Mouse (Mus musculus): ENCODE data around the gene Rsbn1l. TPM values are rescaled to one million over a fixed set of nuclear protein-coding genes. Genes with fewer than 3 reads are reported as not detected.

Gene Rsbn1l
- polyA plus RNA-seq, 1 experiment from 2014 or later = 6.5 TPM

GRCm38 (mm10) chr5:20858404-20858803 is 97.8 kb downstream of the Rsbn1l start:
- no peak overlapping the region for H3K4me2 ChIP-seq (replicated peaks)
- H3K9ac ChIP-seq (replicated peaks) = no peak overlapping the region
- H3K9me3 ChIP-seq = no peaks in the 10 kb centered on the region
- 94% methylated on average over 2 of the region's 2 CpGs for WGBS
- peaks cover 7% of the 10 kb centered on the region; the same call in 1 of the 2 replicates for H3K36me3 ChIP-seq
- no peak for ATAC-seq (ENCODE audit: low FRiP score, low read depth)
- H3K4me1 ChIP-seq = no peaks in the 10 kb centered on the region
- H3K4me3 ChIP-seq = no peak overlapping the region
- H3K27ac ChIP-seq (replicated peaks) = no peak overlapping the region
- H3K27me3 ChIP-seq = no peaks in the 10 kb centered on the region

GRCm38 (mm10) chr5:20855066-20855465 is 101.1 kb downstream of the Rsbn1l start:
- WGBS = 90% methylated on average over 4 of the region's 4 CpGs
- no peak overlapping the region for H3K27ac ChIP-seq (replicated peaks)
- no peak for ATAC-seq (ENCODE audit: low FRiP score, low read depth)

GRCm38 (mm10) chr5:20847010-20847409 is 109.2 kb downstream of the Rsbn1l start:
- Histone ChIP-seq H3K4me1 (no peaks in the 10 kb centered on the region), H3K36me3 (no peaks in the 10 kb centered on the region), H3K9ac (replicated peaks) (no peak overlapping the region), H3K27me3 (no peaks in the 10 kb centered on the region), H3K4me2 (replicated peaks) (no peak overlapping the region), H3K9me3 (no peaks in the 10 kb centered on the region), H3K27ac (replicated peaks) (no peak overlapping the region), H3K4me3 (no peak overlapping the region)
- no peak for ATAC-seq (ENCODE audit: low FRiP score, low read depth)
- WGBS = 94% methylated on average over 2 of the region's 2 CpGs

More at GRCm38 (mm10) chr5:20855066-20855465, 101.1 kb downstream of the Rsbn1l start:
- H3K27me3 ChIP-seq = no peaks in the 10 kb centered on the region
- H3K4me3 ChIP-seq = no peak overlapping the region
- H3K36me3 ChIP-seq = peaks cover 7% of the 10 kb centered on the region; the same call in 1 of the 2 replicates
- no peak overlapping the region for H3K4me2 ChIP-seq (replicated peaks)
- H3K9me3 ChIP-seq = no peaks in the 10 kb centered on the region
- no peak overlapping the region for H3K9ac ChIP-seq (replicated peaks)
- H3K4me1 ChIP-seq = no peaks in the 10 kb centered on the region

GRCm38 (mm10) chr5:20843816-20844215 is 112.4 kb downstream of the Rsbn1l start:
- ATAC-seq (ENCODE audit: low FRiP score, low read depth) = no peak
- WGBS = 63% methylated on average over 2 of the region's 2 CpGs

GRCm38 (mm10) chr5:20843405-20843804 is 112.8 kb downstream of the Rsbn1l start:
- no peaks in the 10 kb centered on the region for H3K36me3 ChIP-seq
- H3K9me3 ChIP-seq = no peaks in the 10 kb centered on the region
- H3K27me3 ChIP-seq = no peaks in the 10 kb centered on the region
- WGBS = 71% methylated on average over 2 of the region's 3 CpGs
- no peak overlapping the region for H3K4me3 ChIP-seq
- no peaks in the 10 kb centered on the region for H3K4me1 ChIP-seq
- H3K27ac ChIP-seq (replicated peaks) = no peak overlapping the region
- no peak for ATAC-seq (ENCODE audit: low FRiP score, low read depth)
- no peak overlapping the region for H3K4me2 ChIP-seq (replicated peaks)
- no peak overlapping the region for H3K9ac ChIP-seq (replicated peaks)

More at GRCm38 (mm10) chr5:20843816-20844215, 112.4 kb downstream of the Rsbn1l start:
- H3K27ac ChIP-seq (replicated peaks) = no peak overlapping the region
- no peak overlapping the region for H3K4me2 ChIP-seq (replicated peaks)
- H3K4me1 ChIP-seq = no peaks in the 10 kb centered on the region
- H3K9me3 ChIP-seq = no peaks in the 10 kb centered on the region
- H3K27me3 ChIP-seq = no peaks in the 10 kb centered on the region
- H3K4me3 ChIP-seq = no peak overlapping the region
- H3K36me3 ChIP-seq = no peaks in the 10 kb centered on the region
- H3K9ac ChIP-seq (replicated peaks) = no peak overlapping the region

Other genes starting within 250 kb of the Rsbn1l start
- 22.2 and 25.2 TPM in 2 replicates for gene Phtf2, start 74.3 kb downstream of the Rsbn1l start, polyA plus RNA-seq (2016; fragmentation: Nextera tagmentation; extraction: Ambion mirVana)
- 56.1 and 58.9 TPM in 2 replicates for gene Tmem60, start 74.2 kb downstream of the Rsbn1l start, polyA plus RNA-seq (2016; fragmentation: Nextera tagmentation; extraction: Ambion mirVana)
- 30.9 and 31.3 TPM in 2 replicates for gene Ptpn12, start 99.5 kb upstream of the Rsbn1l start, polyA plus RNA-seq (2016; fragmentation: Nextera tagmentation; extraction: Ambion mirVana)
- gene Gsap, start 229.9 kb upstream of the Rsbn1l start, polyA plus RNA-seq (2016; fragmentation: Nextera tagmentation; extraction: Ambion mirVana) = 3.5 and 3.7 TPM in 2 replicates

Measured in midbrain, embryonic 12.5 days (tissue).